Mouse (Mus musculus): Measurements from ENCODE around the gene Mdga1. TPM values are rescaled to one million over a fixed set of nuclear protein-coding genes. Genes with fewer than 3 reads are reported as not detected.

Mdga1 gene
- polyA plus RNA-seq, 1 experiment = 2.5 TPM

GRCm38 (mm10) chr17:29800096-29800455 lies 169.8 kb downstream of the Mdga1 start:
- no peak for TF ChIP-seq REST (IDR thresholded peaks at IDR 0.05; ENCODE audit: insufficient read depth, insufficient read length)
- no peak for TF ChIP-seq USF1 (IDR thresholded peaks at IDR 0.05; ENCODE audit: low read depth)
- no peak for TF ChIP-seq E2F4 (IDR thresholded peaks at IDR 0.05; ENCODE audit: insufficient read depth)
- no peak for TF ChIP-seq POLR2AphosphoS2 (IDR thresholded peaks at IDR 0.05; ENCODE audit: insufficient read length, low read depth)
- TF ChIP-seq CEBPB (IDR thresholded peaks at IDR 0.05; ENCODE audit: insufficient read depth, poor library complexity, severe bottlenecking) = no peak
- TF ChIP-seq POLR2A (IDR thresholded peaks at IDR 0.05; ENCODE audit: insufficient read length, low read depth) = no peak
- no peak for TF ChIP-seq MYOD1 (IDR thresholded peaks at IDR 0.05; ENCODE audit: control insufficient read depth in 1 of 3, insufficient read length in 2 of 3, low read depth in 2 of 3)
- TF ChIP-seq TCF12 (IDR thresholded peaks at IDR 0.05; ENCODE audit: insufficient read depth, poor library complexity, severe bottlenecking) = no peak
- TF ChIP-seq SRF (IDR thresholded peaks at IDR 0.05; ENCODE audit: control insufficient read depth, insufficient read length, low read depth) = no peak
- TF ChIP-seq MAX (IDR thresholded peaks at IDR 0.05; ENCODE audit: low read depth) = no peak
- no peak for TF ChIP-seq MYOG (IDR thresholded peaks at IDR 0.05; ENCODE audit: control insufficient read depth in 1 of 3, insufficient read depth in 1 of 3, insufficient read length in 2 of 3, low read depth in 2 of 3)
- TF ChIP-seq TCF3 (IDR thresholded peaks at IDR 0.05; ENCODE audit: insufficient read length, low read depth) = no peak
- no peaks in the 10 kb centered on the region for H3K36me3 ChIP-seq (ENCODE audit: control insufficient read depth, insufficient read depth)
- H3K79me2 ChIP-seq (ENCODE audit: control insufficient read depth, insufficient read depth) = no peaks in the 10 kb centered on the region
- H3ac ChIP-seq (ENCODE audit: control insufficient read depth, insufficient read length) = no peak overlapping the region
- H3K4me3 ChIP-seq = no peak overlapping the region
- no peak overlapping the region for H3K4me2 ChIP-seq (ENCODE audit: low read depth)
- H3K27me3 ChIP-seq (ENCODE audit: control insufficient read depth, insufficient read depth, insufficient read length) = peaks cover 13% of the 10 kb centered on the region

DNA sequence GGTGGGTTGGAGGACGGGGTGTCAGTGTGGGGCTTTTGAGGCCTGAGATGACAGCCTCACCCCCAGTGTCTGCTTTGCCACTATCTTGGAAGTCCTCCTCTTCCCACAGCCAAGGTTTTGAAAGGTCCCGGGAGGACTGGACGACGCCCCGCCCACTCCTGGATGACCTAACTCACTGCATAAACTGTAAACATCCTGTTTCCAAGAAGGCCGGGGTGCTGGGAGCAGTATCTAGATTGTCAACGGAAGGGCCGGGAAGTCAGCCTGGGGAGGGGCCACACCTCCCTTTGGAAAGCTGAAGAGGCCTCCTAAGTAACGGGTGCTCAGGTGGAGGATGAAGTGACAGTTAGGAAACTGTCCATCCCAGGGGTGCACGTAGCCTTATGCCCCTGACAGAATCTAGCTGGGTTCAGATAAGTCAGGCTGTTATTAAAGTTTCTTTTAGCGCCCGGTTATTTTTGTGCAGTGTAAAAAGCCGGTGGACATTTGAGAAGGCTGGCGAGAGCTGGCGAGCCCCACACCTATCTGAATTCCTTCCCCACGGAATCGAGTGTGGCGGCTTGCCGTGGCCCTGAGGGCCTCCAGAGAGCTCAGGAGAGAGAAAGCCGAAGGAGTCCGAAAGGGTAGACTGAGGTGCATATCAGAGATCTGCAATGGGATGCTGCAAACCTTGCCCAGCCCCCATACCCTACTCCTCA lies 170.3 kb downstream of the Mdga1 start:
- H3K4me2 ChIP-seq (ENCODE audit: low read depth) = no peak overlapping the region
- peaks cover 16% of the 10 kb centered on the region for H3K27me3 ChIP-seq (ENCODE audit: control insufficient read depth, insufficient read depth, insufficient read length)
- no peak overlapping the region for H3K4me3 ChIP-seq
- no peak for TF ChIP-seq E2F4 (IDR thresholded peaks at IDR 0.05; ENCODE audit: insufficient read depth)
- TF ChIP-seq SRF (IDR thresholded peaks at IDR 0.05; ENCODE audit: control insufficient read depth, insufficient read length, low read depth) = no peak
- TF ChIP-seq MAX (IDR thresholded peaks at IDR 0.05; ENCODE audit: low read depth) = no peak
- no peak for TF ChIP-seq MYOG (IDR thresholded peaks at IDR 0.05; ENCODE audit: control insufficient read depth in 1 of 3, insufficient read depth in 1 of 3, insufficient read length in 2 of 3, low read depth in 2 of 3)
- TF ChIP-seq MYOD1 (IDR thresholded peaks at IDR 0.05; ENCODE audit: control insufficient read depth in 1 of 3, insufficient read length in 2 of 3, low read depth in 2 of 3) = no peak
- no peak for TF ChIP-seq POLR2AphosphoS2 (IDR thresholded peaks at IDR 0.05; ENCODE audit: insufficient read length, low read depth)
- no peak for TF ChIP-seq TCF3 (IDR thresholded peaks at IDR 0.05; ENCODE audit: insufficient read length, low read depth)
- no peak for TF ChIP-seq USF1 (IDR thresholded peaks at IDR 0.05; ENCODE audit: low read depth)
- TF ChIP-seq REST (IDR thresholded peaks at IDR 0.05; ENCODE audit: insufficient read depth, insufficient read length) = no peak
- TF ChIP-seq POLR2A (IDR thresholded peaks at IDR 0.05; ENCODE audit: insufficient read length, low read depth) = no peak
- no peak for TF ChIP-seq TCF12 (IDR thresholded peaks at IDR 0.05; ENCODE audit: insufficient read depth, poor library complexity, severe bottlenecking)
- TF ChIP-seq CEBPB (IDR thresholded peaks at IDR 0.05; ENCODE audit: insufficient read depth, poor library complexity, severe bottlenecking) = no peak
- H3K79me2 ChIP-seq (ENCODE audit: control insufficient read depth, insufficient read depth) = no peaks in the 10 kb centered on the region
- no peak overlapping the region for H3ac ChIP-seq (ENCODE audit: control insufficient read depth, insufficient read length)
- no peaks in the 10 kb centered on the region for H3K36me3 ChIP-seq (ENCODE audit: control insufficient read depth, insufficient read depth)

DNA sequence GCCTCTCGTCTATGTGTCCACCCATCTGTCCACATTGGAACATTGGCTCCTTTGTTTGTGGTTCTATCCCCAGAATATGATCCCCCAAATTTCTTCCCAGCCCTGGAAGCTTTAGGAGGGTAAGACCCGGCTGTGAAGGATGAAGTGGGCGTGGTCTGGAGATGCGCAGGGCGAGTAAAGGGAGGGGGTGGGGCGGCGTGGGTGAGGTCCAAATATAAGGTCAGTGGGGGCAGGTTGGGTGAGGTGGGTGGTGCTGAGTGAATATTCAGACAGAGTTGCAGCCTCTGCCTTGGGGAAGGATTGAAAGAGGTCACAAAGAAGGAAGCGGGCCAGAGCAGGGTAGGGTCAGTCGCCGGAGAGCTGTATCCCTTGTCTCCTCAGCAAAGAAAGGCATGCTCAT lies 171.7 kb downstream of the Mdga1 start:
- no peak overlapping the region for H3K4me2 ChIP-seq (ENCODE audit: low read depth)
- no peak overlapping the region for H3ac ChIP-seq (ENCODE audit: control insufficient read depth, insufficient read length)
- H3K4me3 ChIP-seq = no peak overlapping the region
- no peak for TF ChIP-seq REST (IDR thresholded peaks at IDR 0.05; ENCODE audit: insufficient read depth, insufficient read length)
- TF ChIP-seq MAX (IDR thresholded peaks at IDR 0.05; ENCODE audit: low read depth) = no peak
- no peak for TF ChIP-seq E2F4 (IDR thresholded peaks at IDR 0.05; ENCODE audit: insufficient read depth)
- TF ChIP-seq MYOD1 (IDR thresholded peaks at IDR 0.05; ENCODE audit: control insufficient read depth in 1 of 3, insufficient read length in 2 of 3, low read depth in 2 of 3) = no peak
- TF ChIP-seq TCF3 (IDR thresholded peaks at IDR 0.05; ENCODE audit: insufficient read length, low read depth) = no peak
- no peak for TF ChIP-seq MYOG (IDR thresholded peaks at IDR 0.05; ENCODE audit: control insufficient read depth in 1 of 3, insufficient read depth in 1 of 3, insufficient read length in 2 of 3, low read depth in 2 of 3)
- no peak for TF ChIP-seq POLR2A (IDR thresholded peaks at IDR 0.05; ENCODE audit: insufficient read length, low read depth)
- TF ChIP-seq TCF12 (IDR thresholded peaks at IDR 0.05; ENCODE audit: insufficient read depth, poor library complexity, severe bottlenecking) = no peak
- no peak for TF ChIP-seq USF1 (IDR thresholded peaks at IDR 0.05; ENCODE audit: low read depth)
- TF ChIP-seq POLR2AphosphoS2 (IDR thresholded peaks at IDR 0.05; ENCODE audit: insufficient read length, low read depth) = no peak
- no peak for TF ChIP-seq CEBPB (IDR thresholded peaks at IDR 0.05; ENCODE audit: insufficient read depth, poor library complexity, severe bottlenecking)
- H3K79me2 ChIP-seq (ENCODE audit: control insufficient read depth, insufficient read depth) = no peaks in the 10 kb centered on the region
- no peaks in the 10 kb centered on the region for H3K36me3 ChIP-seq (ENCODE audit: control insufficient read depth, insufficient read depth)
- peaks cover 16% of the 10 kb centered on the region for H3K27me3 ChIP-seq (ENCODE audit: control insufficient read depth, insufficient read depth, insufficient read length)

- H3K79me2 ChIP-seq (ENCODE audit: control insufficient read depth, insufficient read depth) = no peaks in the 10 kb centered on the region
- H3K4me2 ChIP-seq (ENCODE audit: low read depth) = no peak overlapping the region
- H3K36me3 ChIP-seq (ENCODE audit: control insufficient read depth, insufficient read depth) = no peaks in the 10 kb centered on the region
- no peak for TF ChIP-seq POLR2AphosphoS2 (IDR thresholded peaks at IDR 0.05; ENCODE audit: insufficient read length, low read depth)
- no peak for TF ChIP-seq E2F4 (IDR thresholded peaks at IDR 0.05; ENCODE audit: insufficient read depth)
- no peak for TF ChIP-seq TCF3 (IDR thresholded peaks at IDR 0.05; ENCODE audit: insufficient read length, low read depth)
- no peak for TF ChIP-seq MYOG (IDR thresholded peaks at IDR 0.05; ENCODE audit: control insufficient read depth in 1 of 3, insufficient read depth in 1 of 3, insufficient read length in 2 of 3, low read depth in 2 of 3)
- no peak for TF ChIP-seq USF1 (IDR thresholded peaks at IDR 0.05; ENCODE audit: low read depth)
- no peak for TF ChIP-seq SRF (IDR thresholded peaks at IDR 0.05; ENCODE audit: control insufficient read depth, insufficient read length, low read depth)
- no peak for TF ChIP-seq POLR2A (IDR thresholded peaks at IDR 0.05; ENCODE audit: insufficient read length, low read depth)
- TF ChIP-seq TCF12 (IDR thresholded peaks at IDR 0.05; ENCODE audit: insufficient read depth, poor library complexity, severe bottlenecking) = no peak
- no peak for TF ChIP-seq REST (IDR thresholded peaks at IDR 0.05; ENCODE audit: insufficient read depth, insufficient read length)
- TF ChIP-seq MYOD1 (IDR thresholded peaks at IDR 0.05; ENCODE audit: control insufficient read depth in 1 of 3, insufficient read length in 2 of 3, low read depth in 2 of 3) = no peak
- TF ChIP-seq MAX (IDR thresholded peaks at IDR 0.05; ENCODE audit: low read depth) = no peak
- TF ChIP-seq CEBPB (IDR thresholded peaks at IDR 0.05; ENCODE audit: insufficient read depth, poor library complexity, severe bottlenecking) = no peak
- H3ac ChIP-seq (ENCODE audit: control insufficient read depth, insufficient read length) = no peak overlapping the region
- no peak overlapping the region for H3K4me3 ChIP-seq
- peaks cover 20% of the 10 kb centered on the region for H3K27me3 ChIP-seq (ENCODE audit: control insufficient read depth, insufficient read depth, insufficient read length)
Observed at GRCm38 (mm10) chr17:29796787-29797186, 173.1 kb downstream of the Mdga1 start.
